Mouse (Mus musculus): ENCODE data around the gene En2.

En2 gene

GRCm38 (mm10) chr5:28178322-28178721 lies 12.8 kb downstream of the En2 start:
- no peak for DNase-seq (ENCODE audit: low read depth, low spot score)

GRCm38 (mm10) chr5:28179237-28179790 lies 13.8 kb downstream of the En2 start:
- no peak for DNase-seq (ENCODE audit: low read depth, low spot score)

GRCm38 (mm10) chr5:28191201-28192098 lies 26.0 kb downstream of the En2 start:
- DNase-seq (ENCODE audit: low read depth, low spot score) = no peak

GRCm38 (mm10) chr5:28192099-28192454 lies 26.6 kb downstream of the En2 start:
- no peak for DNase-seq (ENCODE audit: low read depth, low spot score)

GRCm38 (mm10) chr5:28195473-28195872 lies 30.0 kb downstream of the En2 start:
- DNase-seq (ENCODE audit: low read depth, low spot score) = no peak

GRCm38 (mm10) chr5:28199089-28199873 lies 33.8 kb downstream of the En2 start:
- no peak for DNase-seq (ENCODE audit: low read depth, low spot score)

GRCm38 (mm10) chr5:28203086-28203485 lies 37.6 kb downstream of the En2 start:
- no peak for DNase-seq (ENCODE audit: low read depth, low spot score)

GRCm38 (mm10) chr5:28204678-28205077 lies 39.2 kb downstream of the En2 start:
- DNase-seq (ENCODE audit: low read depth, low spot score) = no peak

GRCm38 (mm10) chr5:28206448-28206847 lies 41.0 kb downstream of the En2 start:
- DNase-seq (ENCODE audit: low read depth, low spot score) = no peak

GRCm38 (mm10) chr5:28207043-28207442 lies 41.5 kb downstream of the En2 start:
- DNase-seq (ENCODE audit: low read depth, low spot score) = no peak

- no peak for DNase-seq (ENCODE audit: low read depth, low spot score)
Observed at GRCm38 (mm10) chr5:28208726-28209520, 43.4 kb downstream of the En2 start.

GRCm38 (mm10) chr5:28209549-28210431 lies 44.3 kb downstream of the En2 start:
- DNase-seq (ENCODE audit: low read depth, low spot score) = no peak

- no peak for DNase-seq (ENCODE audit: low read depth, low spot score)
Observed at GRCm38 (mm10) chr5:28210591-28211550, 45.4 kb downstream of the En2 start.

GRCm38 (mm10) chr5:28211651-28212310 lies 46.3 kb downstream of the En2 start:
- DNase-seq (ENCODE audit: low read depth, low spot score) = no peak

- DNase-seq (ENCODE audit: low read depth, low spot score) = no peak
Observed at GRCm38 (mm10) chr5:28213441-28213840, 47.9 kb downstream of the En2 start.

GRCm38 (mm10) chr5:28219596-28219995 lies 54.1 kb downstream of the En2 start:
- no peak for DNase-seq (ENCODE audit: low read depth, low spot score)

All from skeletal muscle tissue, adult 2 months (tissue).